Mouse (Mus musculus): ENCODE results near the gene Fam118b.

DNA sequence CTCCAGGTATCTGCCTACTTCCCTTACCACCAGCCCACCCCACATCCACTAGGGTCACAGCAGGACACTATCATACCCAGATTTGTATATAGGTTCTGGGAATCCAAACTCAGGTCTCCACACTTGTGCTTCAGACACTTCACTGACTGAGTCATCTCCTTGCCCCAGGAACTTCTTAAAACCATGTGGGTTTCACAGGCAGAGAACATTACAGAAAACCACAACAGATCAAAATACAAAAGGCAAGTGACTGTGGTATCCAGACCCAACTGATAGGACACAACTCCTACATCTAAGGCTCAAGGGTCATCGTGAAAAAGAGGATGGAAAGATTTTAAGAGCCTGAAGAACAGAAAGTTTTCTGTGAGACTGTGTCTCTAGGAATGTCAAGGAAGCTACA is 94.3 kb downstream of the Fam118b start:
- TF ChIP-seq CTCF (IDR thresholded peaks at IDR 0.05) (no peak), POLR2A (IDR thresholded peaks at IDR 0.05; ENCODE audit: insufficient read depth, low read depth, low read length) (no peak), EP300 (IDR thresholded peaks at IDR 0.05; ENCODE audit: insufficient read depth, low read depth, low read length) (no peak)
